Mouse (Mus musculus) forebrain, postnatal 0 days (tissue): ENCODE results near the gene Cdh20. TPM values are rescaled to one million over a fixed set of nuclear protein-coding genes. Genes with fewer than 3 reads are reported as not detected.

Experiments used
- ATAC-seq: fragments of 200-750 bp; cut with Nextera tagmentation; 2 replicates; pipeline ENCODE4 v1.8.0; 2017; ENCODE audit warnings: mild to moderate bottlenecking, moderate library complexity
- DNase-seq: peaks from one replicate; pipeline ENCODE4 v3.0.0-alpha.2; 2015
- H3K27ac ChIP-seq: fragments of 300-500 bp; sonication (generic); 2 replicates; pipeline ENCODE4 v1.5.1; 2014; ENCODE audit warnings: low read depth, mild to moderate bottlenecking, antibody characterized with exemption, low read length, moderate library complexity, mixed read lengths
- H3K27me3 ChIP-seq: fragments of 300-500 bp; sonication (generic); 2 replicates; pipeline ENCODE4 v1.6.1; 2014; ENCODE audit warnings: mild to moderate bottlenecking, low read length, mixed read lengths; ENCODE audit not compliant: insufficient read depth
- H3K36me3 ChIP-seq: fragments of 300-500 bp; sonication (generic); 2 replicates; pipeline ENCODE4 v1.6.1; 2014; ENCODE audit warnings: mild to moderate bottlenecking, moderate library complexity; ENCODE audit not compliant: insufficient read depth
- H3K4me1 ChIP-seq: fragments of 300-500 bp; sonication (generic); 2 replicates; pipeline ENCODE4 v1.6.1; 2014; ENCODE audit warnings: antibody characterized with exemption; ENCODE audit not compliant: insufficient read depth
- H3K4me2 ChIP-seq: fragments of 300-500 bp; sonication (generic); 2 replicates; pipeline ENCODE4 v1.6.1; 2014; ENCODE audit warnings: low read depth, mild to moderate bottlenecking, moderate library complexity
- H3K4me3 ChIP-seq: fragments of 300-500 bp; sonication (generic); 2 replicates; pipeline ENCODE4 v1.5.1; 2014; ENCODE audit warnings: low read depth, low read length, mixed read lengths
- H3K9ac ChIP-seq: fragments of 300-500 bp; sonication (generic); 2 replicates; pipeline ENCODE4 v1.6.1; 2014; ENCODE audit warnings: mild to moderate bottlenecking
- H3K9me3 ChIP-seq: fragments of 300-500 bp; sonication (generic); 2 replicates; pipeline ENCODE4 v1.6.1; 2016; ENCODE audit warnings: low read length
- CTCF ChIP-seq: sonication (generic); IDR thresholded peaks from 2 replicates; pipeline ENCODE4 v1.5.1; 2016; ENCODE audit warnings: antibody characterized with exemption, control low read depth, low read depth
- WGBS: fragments of 180-500 bp; shearing (Covaris S2); extraction: QIAGEN DNeasy Blood & Tissue Kit; methylation state at CpG from one replicate; pipeline ENCODE4 v1.1.7; 2014; 5-methylcytosine and 5-hydroxymethylcytosine counted together
- polyA plus RNA-seq: library from polyadenylated mRNA; unstranded; fragments of >200 nt; fragmentation: Nextera tagmentation; extraction: Ambion mirVana; gene quantifications from 2 replicates; pipeline ENCODE4 v1.2.1, GENCODE M21; 2015
- total RNA-seq: library from RNA; depleted of rRNA; stranded (reverse); fragments of >200 nt; gene quantifications from 2 replicates; pipeline ENCODE4 v1.2.3, GENCODE M21; 2014

Cdh20 gene
- total and polyA plus RNA-seq, 2 experiments from 2014 or later: 2.0 to 6.4 TPM

GRCm38 (mm10) chr1:104773207-104773606 lies 4.9 kb downstream of the Cdh20 start:
- no peak for ATAC-seq
- no peak for TF ChIP-seq CTCF
- Histone ChIP-seq H3K27me3 (no peaks in the 10 kb centered on the region), H3K27ac (no peak overlapping the region), H3K4me3 (no peak overlapping the region), H3K9ac (no peak overlapping the region), H3K9me3 (no peaks in the 10 kb centered on the region), H3K4me1 (0 out of 2 replicates have a peak, but pooled peaks cover 4% of the 10 kb centered on the region), H3K36me3 (no peaks in the 10 kb centered on the region), H3K4me2 (no peak overlapping the region)
- 90% methylated on average over 2 of the region's 2 CpGs for WGBS
- DNase-seq: no peak

GRCm38 (mm10) chr1:104793488-104793887 lies 25.2 kb downstream of the Cdh20 start:
- H3K4me3 ChIP-seq: no peak overlapping the region
- no peak overlapping the region for H3K4me2 ChIP-seq
- no peaks in the 10 kb centered on the region for H3K36me3 ChIP-seq
- H3K4me1 ChIP-seq: 0 out of 2 replicates have a peak, but pooled peaks cover 6% of the 10 kb centered on the region
- TF ChIP-seq CTCF: no peak
- 43% methylated on average over 3 of the region's 3 CpGs for WGBS
- no peak overlapping the region for H3K9ac ChIP-seq
- H3K27me3 ChIP-seq: no peaks in the 10 kb centered on the region
- no peak; the same call in 1 of the 2 replicates for ATAC-seq
- no peak overlapping the region for H3K27ac ChIP-seq
- no peaks in the 10 kb centered on the region for H3K9me3 ChIP-seq
- DNase-seq: no peak

GRCm38 (mm10) chr1:104796146-104796545 lies 27.8 kb downstream of the Cdh20 start:
- H3K4me2 ChIP-seq: no peak overlapping the region
- TF ChIP-seq CTCF: no peak
- no peak overlapping the region for H3K9ac ChIP-seq
- no peak overlapping the region for H3K4me3 ChIP-seq
- peak; percentile 32; the same call in 1 of the 2 replicates for ATAC-seq
- no peaks in the 10 kb centered on the region for H3K27me3 ChIP-seq
- H3K36me3 ChIP-seq: no peaks in the 10 kb centered on the region
- no peak for DNase-seq
- no peak overlapping the region for H3K27ac ChIP-seq
- 40% methylated on average over 3 of the region's 3 CpGs for WGBS
- 0 out of 2 replicates have a peak, but pooled peaks cover 6% of the 10 kb centered on the region for H3K4me1 ChIP-seq
- H3K9me3 ChIP-seq: no peaks in the 10 kb centered on the region

GRCm38 (mm10) chr1:104797139-104797538 lies 28.8 kb downstream of the Cdh20 start:
- 0 out of 2 replicates have a peak, but pooled peaks cover 6% of the 10 kb centered on the region for H3K4me1 ChIP-seq
- no peaks in the 10 kb centered on the region for H3K9me3 ChIP-seq
- H3K4me3 ChIP-seq: no peak overlapping the region
- 64% methylated on average over 4 of the region's 4 CpGs for WGBS
- no peak for ATAC-seq
- no peaks in the 10 kb centered on the region for H3K27me3 ChIP-seq
- H3K36me3 ChIP-seq: no peaks in the 10 kb centered on the region
- H3K27ac ChIP-seq: no peak overlapping the region
- no peak overlapping the region for H3K4me2 ChIP-seq
- no peak for TF ChIP-seq CTCF
- DNase-seq: no peak
- H3K9ac ChIP-seq: no peak overlapping the region

- ATAC-seq (no peak), DNase-seq (no peak)
- no peak overlapping the region for H3K9ac ChIP-seq
- no peaks in the 10 kb centered on the region for H3K27me3 ChIP-seq
- no peak overlapping the region for H3K4me2 ChIP-seq
- H3K4me3 ChIP-seq: no peak overlapping the region
- no peaks in the 10 kb centered on the region for H3K36me3 ChIP-seq
- H3K27ac ChIP-seq: no peak overlapping the region
- no peaks in the 10 kb centered on the region for H3K4me1 ChIP-seq
- 95% methylated on average over 6 of the region's 6 CpGs for WGBS
- no peaks in the 10 kb centered on the region for H3K9me3 ChIP-seq
- TF ChIP-seq CTCF: no peak
These were observed 36.4 kb downstream of the Cdh20 start for GRCm38 (mm10) chr1:104804746-104805145.

GRCm38 (mm10) chr1:104807214-104807613 lies 38.9 kb downstream of the Cdh20 start:
- Histone ChIP-seq H3K9me3 (no peaks in the 10 kb centered on the region), H3K4me3 (no peak overlapping the region), H3K36me3 (no peaks in the 10 kb centered on the region), H3K27ac (no peak overlapping the region), H3K4me2 (no peak overlapping the region), H3K27me3 (no peaks in the 10 kb centered on the region), H3K9ac (no peak overlapping the region), H3K4me1 (no peaks in the 10 kb centered on the region)
- TF ChIP-seq CTCF: no peak
- 90% methylated on average over 2 of the region's 2 CpGs for WGBS
- ATAC-seq (peak; percentile 36), DNase-seq (no peak)

GRCm38 (mm10) chr1:104817510-104817909 lies 49.2 kb downstream of the Cdh20 start:
- WGBS: 82% methylated on average over 2 of the region's 2 CpGs
- Histone ChIP-seq H3K4me2 (no peak overlapping the region), H3K4me1 (no peaks in the 10 kb centered on the region), H3K27ac (no peak overlapping the region), H3K9ac (no peak overlapping the region), H3K4me3 (no peak overlapping the region), H3K27me3 (no peaks in the 10 kb centered on the region), H3K36me3 (no peaks in the 10 kb centered on the region), H3K9me3 (no peaks in the 10 kb centered on the region)
- ATAC-seq (no peak), DNase-seq (no peak)
- TF ChIP-seq CTCF: no peak
